Mouse (Mus musculus): Measurements from ENCODE around the gene Hist1h4a. TPM values are rescaled to one million over a fixed set of nuclear protein-coding genes. Genes with fewer than 3 reads are reported as not detected.

Hist1h4a gene
- total RNA-seq, 2 experiments from 2014 or later, result 12.3 to 13.8 TPM

- intact Hi-C loops (cut with DNase I), result loop anchor here (5.0 to 10.0 kb wide), 2 partner anchors 163 to 1921 kb away; partner anchors contain the start of gene Hist1h4d
Observed at GRCm38 (mm10) chr13:23745381-23746161, 15.5 kb downstream of the Hist1h4a start, which contains the start of gene Hist1h3c. Gene Hist1h3c, minus strand, starts transcription at chr13:23745602.

GRCm38 (mm10) chr13:23744421-23745380 lies 16.3 kb downstream of the Hist1h4a start:
- intact Hi-C loops (cut with DNase I), result loop anchor here (5.0 to 10.0 kb wide), 5 partner anchors 162 to 1920 kb away; partner anchors contain the start of genes Hist1h2af, Hist1h2ag, Hist1h2bj and Hist1h4d
- DNase-seq, result no peak

More at GRCm38 (mm10) chr13:23745381-23746161, 15.5 kb downstream of the Hist1h4a start, which contains the start of gene Hist1h3c:
- DNase-seq, result peak; percentile 84 to 89

GRCm38 (mm10) chr13:23743963-23744362 lies 17.1 kb downstream of the Hist1h4a start:
- intact Hi-C loops (cut with DNase I), result loop anchor here (5.0 to 10.0 kb wide), 4 partner anchors 212 to 1919 kb away; partner anchors contain the start of genes Hist1h2af, Hist1h2ag, Hist1h2bj and Hist1h4h
- no peak for DNase-seq

- intact Hi-C loops (cut with DNase I), result loop anchor here (5.0 to 10.0 kb wide), 4 partner anchors 211 to 1918 kb away; partner anchors contain the start of genes Hist1h2af, Hist1h2ag, Hist1h2bj and Hist1h4h
Observed at GRCm38 (mm10) chr13:23743215-23743614, 17.8 kb downstream of the Hist1h4a start.

GRCm38 (mm10) chr13:23742007-23742406 lies 19.0 kb downstream of the Hist1h4a start:
- no peak for DNase-seq
- intact Hi-C loops (cut with DNase I), result loop anchor here (5.0 to 10.0 kb wide), 4 partner anchors 210 to 1917 kb away; partner anchors contain the start of genes Hist1h2af, Hist1h2ag, Hist1h2bj and Hist1h4h

More at GRCm38 (mm10) chr13:23743215-23743614, 17.8 kb downstream of the Hist1h4a start:
- DNase-seq, result no peak

- intact Hi-C loops (cut with DNase I), result loop anchor here (5.0 to 10.0 kb wide), 4 partner anchors 209 to 1916 kb away; partner anchors contain the start of genes Hist1h2af, Hist1h2ag, Hist1h2bj and Hist1h4h
- no peak for DNase-seq
Observed at GRCm38 (mm10) chr13:23740910-23741309, 20.1 kb downstream of the Hist1h4a start.

GRCm38 (mm10) chr13:23740256-23740840 lies 20.7 kb downstream of the Hist1h4a start:
- DNase-seq, result no peak

GRCm38 (mm10) chr13:23739922-23740252 lies 21.1 kb downstream of the Hist1h4a start:
- DNase-seq, result no peak
- intact Hi-C loops (cut with DNase I), result loop anchor here (2.0 to 10.0 kb wide), 6 partner anchors 119 to 1915 kb away; partner anchors contain the start of genes Hist1h2af, Hist1h2ag, Hist1h2be and Hist1h2bj

More at GRCm38 (mm10) chr13:23740256-23740840, 20.7 kb downstream of the Hist1h4a start:
- intact Hi-C loops (cut with DNase I), result loop anchor here (5.0 to 10.0 kb wide), 4 partner anchors 208 to 1916 kb away; partner anchors contain the start of genes Hist1h2af, Hist1h2ag, Hist1h2bj and Hist1h4h

GRCm38 (mm10) chr13:23739069-23739921 lies 21.7 kb downstream of the Hist1h4a start:
- peak; percentile 87 to 91 for DNase-seq
- intact Hi-C loops (cut with DNase I), result loop anchor here (2.0 to 5.0 kb wide), 2 partner anchors 118 to 152 kb away; partner anchors contain the start of gene Hist1h2be

- peak; percentile 89 to 93 for DNase-seq
- intact Hi-C loops (cut with DNase I), result loop anchor here (2.0 to 5.0 kb wide), 2 partner anchors 118 to 151 kb away; partner anchors contain the start of gene Hist1h2be
Observed at GRCm38 (mm10) chr13:23738677-23739068, 22.4 kb downstream of the Hist1h4a start, which contains the start of gene Hist1h1c. Gene Hist1h1c, plus strand, starts transcription at chr13:23738808.

- intact Hi-C loops (cut with DNase I), result loop anchor here (2.0 to 5.0 kb wide), 2 partner anchors 117 to 151 kb away; partner anchors contain the start of gene Hist1h2be
- DNase-seq, result no peak
Observed at GRCm38 (mm10) chr13:23738041-23738440, 23.0 kb downstream of the Hist1h4a start.

GRCm38 (mm10) chr13:23737091-23737490 lies 23.9 kb downstream of the Hist1h4a start:
- intact Hi-C loops (cut with DNase I), result loop anchor here (5.0 kb wide), 1 partner anchor 150 kb away; no protein-coding TSS in a partner anchor
- DNase-seq, result no peak

- DNase-seq, result no peak
- intact Hi-C loops (cut with DNase I), result loop anchor here (1.0 kb wide), 1 partner anchor 31 kb away; no protein-coding TSS in a partner anchor
Observed at GRCm38 (mm10) chr13:23732156-23732804, 28.8 kb downstream of the Hist1h4a start.

- intact Hi-C loops (cut with DNase I), result no loop called here
- DNase-seq, result peak in 1 of 2 experiments; percentile 31
Observed at GRCm38 (mm10) chr13:23730479-23730878, 30.6 kb downstream of the Hist1h4a start.

- intact Hi-C loops (cut with DNase I), result no loop called here
- no peak for DNase-seq
Observed at GRCm38 (mm10) chr13:23729706-23730105, 31.3 kb downstream of the Hist1h4a start.

GRCm38 (mm10) chr13:23729192-23729525 lies 31.9 kb downstream of the Hist1h4a start:
- no peak for DNase-seq
- intact Hi-C loops (cut with DNase I), result no loop called here

GRCm38 (mm10) chr13:23728472-23729191 lies 32.4 kb downstream of the Hist1h4a start:
- DNase-seq, result no peak
- intact Hi-C loops (cut with DNase I), result no loop called here
